Mouse (Mus musculus) kidney, adult 18-20 months (tissue): Measurements from ENCODE around the gene Sun2.

Source experiments
- DNase-seq: peaks from one replicate; pipeline ENCODE4 v3.0.0; 2021

Gene Sun2

DNA sequence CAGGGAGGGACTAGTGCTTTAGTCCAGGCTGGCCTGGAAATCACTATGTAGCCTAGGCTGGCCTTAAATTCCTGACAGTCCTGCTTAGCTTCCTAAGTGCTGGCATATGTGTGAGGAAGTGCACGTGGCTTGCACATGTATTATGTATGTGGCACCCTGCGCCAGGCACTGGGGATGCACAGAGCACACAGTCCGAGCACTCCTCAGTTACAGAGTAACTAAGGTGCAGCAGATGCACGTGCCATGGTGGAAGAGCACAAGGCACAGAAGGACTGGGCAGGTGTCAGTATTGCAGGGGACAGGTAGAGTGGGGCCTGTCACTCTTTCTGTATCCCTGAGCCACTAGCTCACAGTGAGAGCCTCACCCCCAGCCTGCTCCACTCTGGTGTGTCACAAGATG is 12.8 kb upstream of the Sun2 start:
- no peak for DNase-seq

DNA sequence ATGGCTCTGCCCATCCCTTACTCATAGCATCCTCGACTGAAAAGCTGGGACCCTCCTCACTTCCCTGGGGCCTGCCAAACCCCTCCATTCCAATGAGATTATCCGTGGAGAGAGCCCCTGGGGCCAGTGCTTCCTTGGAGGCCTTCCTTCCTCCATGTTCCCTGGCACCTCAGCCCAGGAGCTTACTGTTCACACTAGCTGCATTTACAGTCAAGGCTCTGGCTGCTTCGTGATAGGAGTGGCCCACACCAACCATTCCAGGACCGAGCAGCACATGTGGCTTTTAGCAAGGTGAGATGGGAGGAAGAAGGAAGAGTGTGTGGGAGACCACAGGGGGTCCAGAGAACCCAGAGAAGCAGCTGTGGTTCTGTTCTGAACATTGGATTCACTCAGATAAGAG is 11.5 kb upstream of the Sun2 start:
- DNase-seq = no peak

DNA sequence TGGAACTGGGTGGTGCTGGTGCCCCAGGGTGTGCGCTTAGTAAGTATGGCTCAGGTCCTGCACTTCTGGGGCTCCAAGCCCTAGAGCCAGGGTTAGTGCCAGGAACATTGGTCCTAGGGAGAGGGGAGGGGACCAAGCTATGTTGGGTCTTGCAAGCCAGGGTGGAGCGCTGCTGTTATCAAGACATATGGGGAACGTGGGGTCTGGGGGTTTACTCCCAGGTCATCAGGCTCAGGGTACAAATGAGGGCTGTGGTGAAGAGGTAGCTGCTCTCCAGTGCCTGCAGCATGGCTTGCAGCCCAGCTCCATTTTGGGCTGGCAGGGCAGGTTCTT is 11.1 kb upstream of the Sun2 start:
- peak; percentile 21 for DNase-seq

DNA sequence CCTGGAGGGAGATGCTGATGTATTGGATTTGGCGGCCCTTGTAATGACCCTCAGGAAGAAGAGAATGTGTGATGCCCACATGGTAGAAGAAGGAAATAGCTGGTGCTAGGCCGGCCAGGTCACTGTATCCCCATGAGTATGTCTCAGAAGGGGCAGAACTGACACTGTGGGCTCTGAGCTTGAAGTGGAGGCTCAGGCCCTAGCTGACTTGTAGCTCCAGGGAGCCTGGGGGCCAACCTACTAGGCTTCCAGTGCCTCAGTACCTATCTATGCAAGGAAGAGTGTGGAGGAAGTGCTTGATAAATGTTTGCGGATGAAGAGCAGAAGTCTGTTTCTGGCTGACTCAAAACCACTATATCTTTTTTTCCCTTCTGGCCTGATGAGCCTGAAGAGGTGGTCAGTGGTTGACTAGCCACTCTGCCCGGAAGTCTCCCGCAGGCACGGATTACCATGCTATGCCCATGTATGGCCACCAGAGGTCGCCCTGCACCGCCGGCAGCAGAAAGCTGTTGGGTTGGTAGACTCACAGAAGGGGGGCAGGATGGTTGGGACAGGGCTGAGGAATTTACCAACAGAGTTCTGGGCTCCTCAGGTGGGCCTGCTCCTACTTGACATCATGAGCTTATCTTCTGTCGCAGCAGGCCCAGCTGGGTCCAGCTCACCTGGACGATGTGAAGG is 10.5 kb upstream of the Sun2 start:
- DNase-seq = peak; percentile 77

DNA sequence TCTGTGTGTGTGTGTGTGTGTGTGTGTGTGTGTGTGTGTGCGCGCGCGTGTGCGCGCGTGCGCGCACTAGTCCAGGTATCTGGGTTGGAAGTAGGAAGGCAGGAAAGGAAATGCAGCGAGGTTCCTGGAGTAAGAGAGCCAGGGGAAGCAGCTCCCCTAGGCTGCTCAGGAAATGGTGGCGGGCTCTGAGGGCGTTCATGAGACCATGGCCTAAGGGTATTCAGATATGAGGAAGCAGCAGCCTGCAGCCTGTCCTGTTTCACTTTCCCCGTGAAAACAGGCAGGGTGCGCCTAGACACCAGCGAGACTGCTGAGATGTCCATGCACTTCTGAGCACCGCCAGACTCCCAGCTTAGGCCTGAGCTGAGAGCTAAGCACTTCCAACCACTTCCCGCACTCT is 9.4 kb upstream of the Sun2 start:
- DNase-seq = no peak

DNA sequence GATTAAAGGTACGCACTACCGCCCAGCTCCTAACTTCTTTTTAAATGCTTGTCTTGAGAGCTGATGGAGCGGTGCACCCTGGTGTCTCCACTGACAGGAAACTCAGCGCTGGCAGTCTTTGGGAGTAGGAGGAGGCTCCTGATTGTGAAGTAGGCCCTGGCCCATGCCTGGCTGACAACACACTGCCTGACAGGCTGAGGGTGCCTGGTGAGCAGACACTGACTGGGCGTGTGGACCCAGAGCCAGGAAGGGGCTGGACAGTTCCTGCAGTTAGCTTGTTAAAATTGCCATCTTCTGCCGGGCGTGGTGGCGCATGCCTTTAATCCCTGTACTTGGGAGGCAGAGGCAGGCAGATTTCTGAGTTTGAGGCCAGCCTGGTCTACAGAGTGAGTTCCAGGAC is 7.9 kb upstream of the Sun2 start:
- DNase-seq = no peak

DNA sequence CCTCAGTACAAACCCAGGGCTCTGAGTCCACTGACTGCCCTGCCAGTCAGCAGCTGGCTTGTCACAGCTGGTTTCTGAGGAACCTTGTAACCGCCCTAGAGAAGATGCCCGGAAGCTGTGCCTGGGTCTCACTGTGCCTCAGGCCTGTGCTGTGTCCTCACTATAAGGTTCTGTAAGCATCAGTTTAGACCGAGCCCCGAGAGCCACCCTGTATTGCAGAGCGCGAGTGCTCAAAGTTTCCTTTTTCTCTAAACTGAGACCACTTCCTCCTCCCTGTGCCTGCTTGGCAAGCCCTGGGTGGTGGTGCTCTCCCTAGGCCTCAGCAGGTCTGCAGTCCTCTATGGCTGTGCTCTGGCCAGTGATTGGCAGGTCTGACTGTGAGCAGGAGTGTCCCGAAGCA is 6.8 kb upstream of the Sun2 start:
- no peak for DNase-seq

DNA sequence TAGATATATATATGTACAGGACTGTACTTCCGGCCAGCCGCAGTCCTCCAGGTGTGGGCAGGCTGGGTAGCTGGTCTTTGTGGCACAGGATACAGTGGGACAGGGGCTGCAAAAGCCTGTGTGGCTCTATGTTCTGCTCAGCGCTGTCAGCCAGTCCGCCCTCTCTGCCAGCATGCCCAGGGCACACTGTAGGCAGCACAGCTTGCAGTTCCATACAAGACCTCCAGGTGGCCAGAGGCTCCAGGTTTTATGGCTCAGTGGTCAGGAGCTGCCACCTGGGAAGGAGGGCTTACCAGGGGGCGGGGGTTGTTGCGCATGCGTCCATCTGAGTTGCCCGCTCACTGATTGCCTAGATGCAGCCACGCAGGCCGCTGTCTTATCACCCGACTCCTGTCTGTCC is 5.7 kb upstream of the Sun2 start:
- no peak for DNase-seq

DNA sequence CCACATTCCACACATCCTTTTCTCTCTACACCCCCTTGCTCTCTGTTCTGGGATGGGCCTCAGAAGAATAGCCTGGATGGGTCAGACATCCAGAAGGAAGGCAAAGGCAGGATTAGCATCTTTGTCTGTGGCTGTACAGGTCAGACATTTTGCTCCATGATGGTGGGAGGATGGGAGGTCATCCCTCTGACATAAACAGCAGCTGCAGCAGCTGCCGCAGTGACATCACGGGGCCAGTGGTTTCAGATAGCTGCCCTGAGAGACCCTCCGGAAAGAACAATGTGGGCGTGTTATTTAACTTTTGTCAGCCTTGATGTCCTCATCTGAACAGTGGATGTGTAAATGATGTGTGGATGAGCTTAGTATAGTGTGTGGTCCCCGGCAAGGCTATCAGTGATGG is 3.5 kb upstream of the Sun2 start:
- no peak for DNase-seq

DNA sequence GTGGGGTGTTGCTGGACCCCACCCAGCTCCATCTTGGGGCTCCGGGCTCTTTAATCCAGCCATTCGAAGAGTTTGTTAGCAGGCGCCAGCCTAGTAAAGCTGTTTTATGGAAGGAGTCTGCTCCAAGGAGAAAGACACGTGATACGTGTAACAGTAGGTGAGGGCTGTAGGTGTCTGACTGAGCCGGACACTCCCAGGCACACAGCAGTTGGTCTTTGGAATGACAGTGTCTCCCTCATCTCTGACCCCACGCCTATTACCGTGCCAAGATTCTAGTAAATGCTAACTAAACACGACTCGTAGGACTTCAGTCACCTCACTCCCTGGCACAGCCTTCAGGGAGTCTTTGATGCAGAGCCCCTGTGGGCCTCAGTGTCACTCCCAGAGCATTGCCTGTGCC is 3.0 kb upstream of the Sun2 start:
- peak; percentile 37 for DNase-seq

DNA sequence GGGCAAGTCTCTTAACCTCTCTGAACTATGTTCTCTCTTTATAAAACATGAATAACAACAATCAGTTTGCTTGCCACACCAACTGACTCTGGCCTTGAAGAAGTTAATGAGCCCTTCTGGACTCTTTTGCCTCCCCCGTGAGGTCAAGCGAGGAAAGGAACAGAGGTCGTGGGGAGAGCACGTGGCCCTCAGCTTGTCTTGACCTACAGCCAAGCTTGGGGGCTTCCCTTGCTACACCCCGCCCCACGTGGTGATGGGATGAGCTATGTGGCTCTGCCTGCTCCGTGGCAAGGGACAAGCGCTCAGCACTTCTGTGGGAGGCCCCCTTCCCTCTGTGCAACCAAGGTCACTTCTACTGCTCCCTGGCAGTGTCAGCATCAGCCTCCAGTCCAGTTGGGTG is 2.4 kb upstream of the Sun2 start:
- peak; percentile 59 for DNase-seq

DNA sequence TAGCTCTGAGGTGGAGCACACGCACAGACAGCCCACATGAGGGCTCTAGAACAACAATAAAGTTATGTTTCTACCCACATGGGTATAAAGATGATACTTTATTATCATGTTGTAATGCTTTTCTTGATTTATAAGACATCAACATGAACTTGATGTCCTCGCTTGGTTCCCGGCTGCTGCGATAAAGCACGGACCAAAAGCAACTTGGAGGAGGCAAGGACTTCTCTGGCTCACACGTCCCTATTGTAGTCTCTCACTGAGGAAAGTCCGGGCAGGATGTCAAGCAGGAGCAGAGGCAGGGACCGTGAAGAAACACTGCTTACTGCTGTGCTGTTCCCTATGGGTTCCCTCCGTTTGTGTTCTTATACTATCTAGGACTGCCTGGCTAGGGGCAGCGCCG is 1.7 kb upstream of the Sun2 start:
- no peak for DNase-seq

DNA sequence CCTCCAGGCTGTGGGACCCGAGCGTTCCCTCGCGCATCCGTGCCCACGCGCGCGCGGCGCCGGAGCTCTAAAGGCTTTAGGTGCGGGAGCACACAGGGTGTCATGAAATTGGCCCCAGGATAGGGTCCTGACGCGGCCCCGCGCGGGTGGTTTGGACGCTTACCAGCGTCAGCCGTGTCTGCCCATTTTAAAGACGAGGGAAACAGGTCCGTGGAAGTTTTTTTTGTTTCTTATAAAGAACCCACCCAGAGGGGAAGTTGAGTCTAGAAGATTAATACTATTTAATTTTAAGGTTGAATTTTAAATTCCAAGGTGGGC is 329 bp upstream of the Sun2 start:
- DNase-seq = no peak

DNA sequence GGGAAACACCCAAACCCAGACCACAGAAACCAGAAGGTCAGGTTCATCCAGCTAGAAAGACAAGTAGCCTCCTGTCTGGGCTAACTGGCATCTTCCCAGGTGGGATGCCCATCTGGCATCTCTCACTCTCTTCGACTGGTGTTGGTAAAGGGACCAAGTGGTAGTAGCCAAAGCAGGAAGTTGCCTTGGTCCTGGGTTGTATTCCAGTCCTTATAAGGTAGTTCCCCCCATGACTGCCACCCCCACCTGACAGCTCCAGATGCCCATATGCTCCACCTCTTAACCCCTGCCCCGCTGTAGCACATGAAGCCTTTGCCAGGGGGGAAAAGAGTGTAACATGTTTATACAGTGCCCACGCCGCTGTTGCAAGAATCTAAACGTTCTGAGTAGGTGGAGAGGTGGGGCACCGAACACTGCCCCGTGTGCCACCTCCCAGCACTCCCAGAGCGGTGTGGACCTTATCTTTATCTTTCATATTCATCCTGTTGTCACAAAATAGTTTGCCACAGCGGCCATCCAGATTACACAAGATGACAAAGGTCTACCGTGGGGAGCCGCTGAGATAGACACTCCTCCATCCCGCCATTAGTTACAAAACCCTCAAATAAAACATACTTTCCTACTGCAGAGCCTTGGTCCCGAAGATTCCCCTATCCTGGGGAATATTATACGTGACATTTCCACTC is 1.0 kb downstream of the Sun2 start:
- DNase-seq = no peak

DNA sequence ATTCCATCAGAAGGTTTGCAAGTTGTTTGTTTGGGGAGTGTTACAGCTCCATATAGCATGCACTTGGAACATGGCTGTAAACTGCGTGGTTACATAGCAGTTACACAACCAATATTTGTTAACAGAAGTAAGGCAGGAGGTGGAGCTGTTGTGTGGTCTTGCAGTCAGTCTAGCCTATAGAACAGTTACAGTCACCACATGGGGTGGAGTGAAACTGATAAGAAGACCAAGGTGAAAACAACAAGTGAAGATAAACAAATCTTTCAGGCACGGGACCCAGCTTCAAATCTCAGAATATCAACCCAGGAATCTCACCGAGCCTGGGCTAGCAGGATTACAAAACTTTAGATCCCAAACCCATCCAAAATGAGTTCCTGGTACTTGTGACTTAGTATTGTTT is 1.6 kb downstream of the Sun2 start:
- DNase-seq = no peak

DNA sequence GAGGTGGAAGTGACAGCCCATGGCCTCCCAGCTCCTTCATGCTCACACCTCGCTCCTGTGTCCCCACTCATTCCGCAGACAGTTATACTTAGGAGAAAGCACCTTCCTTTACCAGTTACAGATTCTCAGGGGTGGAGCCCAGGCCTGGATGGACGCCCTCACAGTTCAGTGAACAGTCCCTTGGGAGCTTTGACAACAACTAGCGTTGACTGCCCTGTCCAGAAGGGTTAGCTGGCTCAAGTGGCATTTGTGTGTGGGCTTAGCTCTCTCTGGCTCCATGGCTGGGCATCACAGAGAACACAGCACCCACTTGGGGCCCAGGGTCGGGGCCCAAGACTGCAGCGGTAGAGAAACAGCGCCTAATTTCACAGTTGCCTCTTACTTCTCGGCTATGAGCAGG is 8.0 kb downstream of the Sun2 start:
- DNase-seq = no peak

DNA sequence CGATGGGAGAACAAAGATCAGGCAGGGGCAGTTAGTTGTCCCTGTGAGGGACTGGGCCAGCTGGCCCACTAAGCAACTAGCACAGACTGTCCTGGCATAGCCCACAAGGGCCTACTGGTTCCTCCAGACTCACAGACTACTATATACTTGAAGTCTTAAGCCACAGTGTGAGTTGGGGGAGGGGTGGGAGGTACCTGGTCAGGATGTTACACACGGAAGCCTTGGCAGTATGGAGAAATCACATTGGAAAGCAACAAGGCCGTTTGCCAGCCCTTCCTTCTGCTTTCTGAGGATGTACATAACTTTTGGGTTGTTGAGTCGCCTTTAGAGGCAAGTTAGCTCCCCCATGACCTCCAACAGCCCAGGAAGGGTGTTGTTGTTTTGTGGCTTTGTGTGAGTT is 8.7 kb downstream of the Sun2 start:
- no peak for DNase-seq

DNA sequence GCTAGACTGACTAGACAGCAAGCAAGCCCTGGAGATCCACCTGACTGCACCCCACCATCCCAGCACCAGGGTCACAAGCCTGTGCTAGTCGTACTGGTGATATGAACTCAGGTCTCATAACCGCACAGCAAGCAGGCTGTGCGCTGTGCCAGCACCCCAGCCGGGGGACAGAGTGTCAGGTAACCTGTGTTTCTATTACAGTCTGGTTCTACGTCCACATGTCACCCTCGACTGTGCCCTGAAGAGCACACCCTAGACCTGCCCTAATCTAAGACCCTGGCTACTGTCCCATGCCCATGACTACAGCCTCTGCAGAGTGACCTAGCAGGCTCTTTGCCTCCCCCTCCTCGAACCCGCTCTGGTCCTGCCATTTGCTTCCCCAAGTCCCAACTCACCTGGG is 9.1 kb downstream of the Sun2 start:
- DNase-seq = no peak

DNA sequence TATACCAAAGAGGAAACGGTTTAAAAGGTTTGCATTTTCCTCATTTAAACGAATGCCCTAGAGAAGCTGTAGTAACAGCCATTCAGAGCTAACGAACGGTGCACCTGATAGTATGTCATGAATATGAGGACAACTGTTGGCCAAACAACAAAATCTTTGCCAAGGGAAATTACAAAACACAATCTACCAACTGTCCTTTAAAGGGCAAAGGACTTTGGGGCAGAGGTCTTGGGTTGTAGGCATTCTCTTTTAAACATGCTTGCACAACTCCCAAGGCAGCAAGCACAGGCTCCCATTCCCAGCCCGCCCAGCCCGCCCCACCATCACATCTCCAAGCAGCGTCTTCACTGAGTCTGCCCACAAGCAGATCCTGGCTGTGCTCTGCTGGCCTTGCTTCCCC is 10.8 kb downstream of the Sun2 start:
- DNase-seq = no peak

DNA sequence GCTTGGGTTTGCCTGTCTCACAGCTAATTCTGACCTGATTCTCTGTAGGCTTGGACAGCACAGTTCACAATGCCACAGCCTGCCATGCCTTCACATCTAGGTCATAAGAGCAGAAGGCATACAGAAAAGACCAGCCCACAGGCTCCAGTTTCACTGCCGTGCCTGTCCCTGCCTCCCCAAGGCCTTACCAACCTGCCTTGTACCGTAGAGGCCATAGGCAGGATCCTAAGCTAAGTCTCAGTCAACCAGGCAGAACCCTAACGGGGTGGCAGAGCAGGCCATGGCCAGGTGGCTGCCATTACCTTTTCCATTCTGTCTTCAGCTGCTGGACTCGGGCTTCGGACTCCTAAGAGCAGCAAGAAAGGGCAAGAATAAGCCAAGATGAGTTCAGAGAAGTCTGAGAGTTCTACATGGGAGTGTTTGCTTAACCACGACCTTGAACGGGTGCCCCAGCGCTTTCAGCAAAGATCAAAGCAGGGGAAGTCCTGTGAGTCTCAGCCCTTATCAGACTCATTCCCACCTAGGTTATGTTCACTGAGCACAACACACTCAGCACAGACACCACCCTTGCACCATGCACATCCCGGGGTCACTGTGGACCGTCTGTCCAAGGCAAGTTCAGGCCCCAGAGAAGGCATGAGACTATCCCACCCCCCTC is 13.5 kb downstream of the Sun2 start:
- no peak for DNase-seq

DNA sequence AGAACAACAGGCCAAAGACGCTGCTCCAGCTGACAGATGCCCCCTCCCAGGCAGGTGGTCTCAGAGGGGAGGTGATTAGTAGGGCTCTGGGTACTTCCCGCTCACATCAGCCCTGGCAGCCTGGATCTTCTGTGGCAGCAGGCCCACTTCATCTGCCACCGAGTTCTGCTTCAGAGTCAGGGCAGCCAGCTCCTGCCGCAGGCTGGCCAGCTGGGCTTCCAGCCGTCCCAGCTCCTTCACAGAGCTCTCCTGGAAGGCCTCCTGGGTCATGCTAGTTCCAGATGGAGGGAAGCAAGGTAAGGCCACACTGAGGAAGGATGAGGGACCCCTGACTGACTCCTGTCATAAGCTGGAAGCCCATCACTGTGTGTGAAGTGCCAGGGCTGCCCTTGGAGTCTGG is 14.0 kb downstream of the Sun2 start:
- no peak for DNase-seq

DNA sequence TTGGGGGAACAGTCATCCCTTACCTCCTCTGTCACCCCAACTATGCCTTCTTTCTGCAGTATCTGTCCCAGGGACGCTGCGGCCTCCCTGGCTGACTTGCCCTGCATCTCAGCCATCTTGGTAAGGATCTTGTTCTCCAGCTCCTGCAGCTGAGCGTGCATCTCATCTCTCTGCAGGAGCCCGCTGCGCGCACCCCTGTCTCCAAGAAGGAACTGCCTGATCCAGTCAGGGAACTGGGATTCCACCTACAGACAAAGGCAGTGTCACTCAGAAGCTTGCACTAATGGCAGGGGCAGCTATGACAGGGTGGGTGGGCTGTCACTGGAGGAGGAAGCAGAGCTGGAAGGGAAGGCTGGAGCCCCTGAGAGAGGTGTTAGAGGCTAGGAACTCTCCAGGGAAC is 14.5 kb downstream of the Sun2 start:
- no peak for DNase-seq

DNA sequence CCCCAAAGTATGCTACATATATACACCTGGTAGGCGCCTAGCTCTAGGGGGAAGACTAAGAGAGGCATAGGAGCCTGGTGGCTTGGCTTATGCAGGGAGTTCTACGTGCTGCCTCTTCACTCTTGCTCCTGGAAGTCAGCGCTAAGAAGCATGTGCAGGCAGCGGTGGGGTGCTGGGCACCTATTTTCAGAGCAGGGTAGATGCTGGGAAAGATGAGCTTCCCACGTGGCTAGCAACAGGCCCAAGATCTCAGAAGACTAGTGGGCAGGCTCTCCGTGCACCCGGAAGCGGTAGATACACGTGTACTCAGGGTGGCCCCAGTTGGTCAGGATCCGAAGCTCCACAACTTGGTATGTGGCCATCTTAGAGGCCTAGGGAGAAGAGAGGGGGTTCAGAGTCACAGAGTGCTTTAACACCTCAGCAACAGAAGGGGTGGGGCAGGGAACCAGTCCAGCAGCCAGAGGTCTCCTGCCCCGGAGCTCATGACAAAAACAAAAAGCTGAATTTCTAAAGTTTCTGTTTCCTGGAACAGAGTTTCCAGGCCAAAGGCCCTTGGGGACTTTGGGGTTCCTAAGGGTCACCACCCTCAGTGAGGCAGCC is 17.0 kb downstream of the Sun2 start:
- no peak for DNase-seq

DNA sequence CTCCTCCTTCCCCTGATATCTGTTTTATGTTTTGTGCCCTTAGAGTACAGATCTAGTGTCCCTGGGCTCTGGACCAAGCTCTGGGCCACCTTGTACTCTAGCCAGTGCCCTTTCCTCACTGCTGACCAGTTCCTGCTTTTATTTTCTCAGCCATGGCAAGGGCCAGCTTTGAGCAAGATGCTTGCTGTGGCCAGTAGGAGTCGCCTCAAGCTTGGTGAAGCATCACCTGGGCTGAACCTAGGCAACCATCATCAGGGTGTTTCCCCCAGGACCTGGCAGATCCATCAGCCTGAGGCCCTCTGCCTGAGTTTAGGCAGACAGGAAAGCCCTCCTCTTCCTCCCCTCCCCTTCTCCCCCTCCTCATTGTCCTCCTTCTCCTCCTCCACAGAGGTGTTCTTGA is 18.9 kb downstream of the Sun2 start:
- DNase-seq = peak; percentile 62

DNA sequence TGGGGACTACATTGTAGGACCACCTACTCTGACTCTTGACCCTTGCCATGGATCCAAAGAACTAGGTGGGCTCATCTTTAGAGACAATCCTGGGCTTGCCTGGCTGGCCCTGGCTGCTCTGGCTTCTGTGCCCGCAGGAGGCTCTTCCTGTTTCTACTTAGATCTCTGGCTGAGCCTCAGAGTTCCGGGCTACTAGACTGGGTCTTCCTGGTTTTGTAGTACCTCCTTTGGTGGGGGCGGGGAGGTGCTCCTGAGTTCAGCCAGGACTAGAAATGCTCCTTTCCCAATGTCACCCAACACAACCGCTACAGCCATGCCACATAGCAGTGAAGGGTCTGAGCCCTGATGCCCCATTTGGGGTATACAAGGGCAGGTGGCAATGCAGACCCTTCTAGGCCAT is 21.5 kb downstream of the Sun2 start:
- DNase-seq = no peak
